Mouse (Mus musculus): Measurements from ENCODE around the gene Gapdh. TPM values are rescaled to one million over a fixed set of nuclear protein-coding genes. Genes with fewer than 3 reads are reported as not detected.

Gene Gapdh
- polyA plus RNA-seq, 1 experiment, result 3,321 TPM

DNA sequence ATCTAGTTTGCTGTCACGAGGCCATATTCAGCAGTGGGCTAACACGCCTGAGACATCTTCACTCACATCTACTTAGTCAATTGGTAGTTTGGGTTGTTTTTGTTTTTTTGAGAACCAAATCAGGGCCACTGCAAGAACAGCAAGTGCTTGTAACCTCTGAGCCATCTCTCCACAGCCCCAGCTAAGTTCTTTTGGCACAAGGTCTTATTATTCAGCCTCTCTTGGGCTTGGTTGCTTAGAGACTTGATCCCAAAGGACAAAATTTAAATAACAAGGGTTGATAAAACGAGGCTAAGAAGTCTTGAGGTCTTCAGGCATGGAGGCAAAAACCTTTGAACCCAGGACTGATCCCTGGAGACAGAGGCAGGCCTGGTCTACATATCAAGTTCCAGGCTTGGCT, 30.0 kb upstream of the Gapdh start:
- H3K27ac ChIP-seq (ENCODE audit: insufficient read depth, low read depth, low read length), result no peak overlapping the region
- TF ChIP-seq CTCF (IDR thresholded peaks at IDR 0.05; ENCODE audit: extremely low read depth, insufficient read length, insufficient replicate concordance, low read depth, low read length) (no peak), POLR2A (IDR thresholded peaks at IDR 0.05; ENCODE audit: low read depth, low read length) (no peak)
- no peak overlapping the region for H3K4me3 ChIP-seq (ENCODE audit: low read depth, low read length)
- WGBS, result 79% methylated on average over 3 of the region's 3 CpGs
- H3K36me3 ChIP-seq (ENCODE audit: control insufficient read depth, insufficient read depth, low read length), result peaks cover 11% of the 10 kb centered on the region
- no peaks in the 10 kb centered on the region for H3K27me3 ChIP-seq (ENCODE audit: control insufficient read depth, insufficient read depth, low read length)
- H3K4me1 ChIP-seq (ENCODE audit: control insufficient read depth, insufficient read depth, insufficient read length, low read length), result peaks cover 3% of the 10 kb centered on the region; the same call in 1 of the 2 replicates

DNA sequence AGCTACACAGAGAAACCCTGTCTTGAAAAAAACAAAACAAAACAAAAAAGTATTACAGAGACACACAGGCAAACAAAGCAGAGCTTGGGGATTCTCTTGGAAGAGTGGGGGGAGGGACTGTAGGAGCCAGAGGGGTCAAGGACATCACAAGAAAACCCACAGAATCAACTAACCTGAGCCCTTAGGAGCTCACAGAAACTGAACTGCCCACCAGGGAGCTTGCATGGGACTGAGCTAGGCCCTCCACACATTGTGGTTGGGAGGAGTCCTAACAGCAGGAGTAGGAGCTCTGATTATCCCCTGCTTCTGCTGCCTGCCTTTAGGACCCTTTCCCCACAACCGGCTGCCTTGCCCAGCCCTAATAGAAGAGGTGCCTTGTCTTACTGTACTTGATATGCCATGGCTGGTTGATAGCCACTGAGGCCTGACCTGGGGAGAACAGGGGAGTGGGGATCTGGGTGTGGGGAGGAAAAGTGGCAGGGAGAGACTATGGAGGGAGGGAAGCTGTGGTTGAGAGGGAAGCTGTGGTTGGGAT, 29.3 kb upstream of the Gapdh start:
- no peaks in the 10 kb centered on the region for H3K27me3 ChIP-seq (ENCODE audit: control insufficient read depth, insufficient read depth, low read length)
- 75% methylated on average over 1 of the region's 1 CpGs for WGBS
- no peak overlapping the region for H3K27ac ChIP-seq (ENCODE audit: insufficient read depth, low read depth, low read length)
- H3K4me1 ChIP-seq (ENCODE audit: control insufficient read depth, insufficient read depth, insufficient read length, low read length), result peaks cover 3% of the 10 kb centered on the region; the same call in 1 of the 2 replicates
- no peak overlapping the region for H3K4me3 ChIP-seq (ENCODE audit: low read depth, low read length)
- peaks cover 11% of the 10 kb centered on the region for H3K36me3 ChIP-seq (ENCODE audit: control insufficient read depth, insufficient read depth, low read length)
- TF ChIP-seq CTCF (IDR thresholded peaks at IDR 0.05; ENCODE audit: extremely low read depth, insufficient read length, insufficient replicate concordance, low read depth, low read length) (no peak), POLR2A (IDR thresholded peaks at IDR 0.05; ENCODE audit: low read depth, low read length) (no peak)

DNA sequence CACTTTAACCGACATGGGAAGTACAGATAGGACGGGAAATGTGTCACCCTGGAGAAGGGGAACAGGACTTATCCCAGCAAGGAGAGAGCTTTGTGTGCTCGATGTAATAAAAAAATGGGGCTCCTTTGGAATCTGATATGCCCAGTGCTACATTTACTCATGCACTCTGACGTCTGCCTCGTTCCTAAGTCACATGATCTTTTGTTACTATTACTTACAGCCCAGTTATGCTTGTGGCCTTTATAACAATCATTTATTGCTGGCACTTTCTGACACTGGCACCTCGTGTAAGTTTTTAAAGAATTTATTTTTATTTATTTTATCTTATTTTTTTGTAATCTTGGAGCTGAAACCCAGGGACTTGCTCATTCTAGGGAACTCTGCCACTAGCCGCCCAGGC, 27.1 kb upstream of the Gapdh start:
- no peak overlapping the region for H3K4me3 ChIP-seq (ENCODE audit: low read depth, low read length)
- H3K27ac ChIP-seq (ENCODE audit: insufficient read depth, low read depth, low read length), result no peak overlapping the region
- peaks cover 3% of the 10 kb centered on the region; the same call in 1 of the 2 replicates for H3K4me1 ChIP-seq (ENCODE audit: control insufficient read depth, insufficient read depth, insufficient read length, low read length)
- WGBS, result 28% methylated on average over 7 of the region's 7 CpGs
- H3K27me3 ChIP-seq (ENCODE audit: control insufficient read depth, insufficient read depth, low read length), result no peaks in the 10 kb centered on the region
- H3K36me3 ChIP-seq (ENCODE audit: control insufficient read depth, insufficient read depth, low read length), result peaks cover 11% of the 10 kb centered on the region
- TF ChIP-seq POLR2A (IDR thresholded peaks at IDR 0.05; ENCODE audit: low read depth, low read length) (no peak), CTCF (IDR thresholded peaks at IDR 0.05; ENCODE audit: extremely low read depth, insufficient read length, insufficient replicate concordance, low read depth, low read length) (no peak)

DNA sequence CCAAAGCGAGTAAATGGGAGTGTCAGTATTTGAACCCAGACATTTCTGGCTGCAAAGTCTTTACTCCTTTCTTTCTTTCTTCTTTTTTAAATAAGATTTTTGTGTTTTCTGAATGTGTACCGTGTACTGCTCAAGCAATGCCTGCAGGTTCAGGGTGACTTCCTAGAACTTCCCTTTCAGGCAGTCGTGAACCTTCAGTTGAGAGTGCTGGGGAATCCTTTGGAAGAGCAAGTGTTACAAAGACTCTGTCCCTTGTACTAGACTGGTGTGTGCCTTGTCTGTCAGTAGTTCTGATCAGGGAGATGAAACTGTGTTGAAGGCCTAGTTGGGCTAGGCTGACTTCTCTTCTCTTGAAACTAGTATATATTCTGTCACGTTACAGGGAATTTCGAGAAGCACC, 26.6 kb upstream of the Gapdh start:
- Histone ChIP-seq H3K27me3 (ENCODE audit: control insufficient read depth, insufficient read depth, low read length) (no peaks in the 10 kb centered on the region), H3K27ac (ENCODE audit: insufficient read depth, low read depth, low read length) (peak overlapping the region; percentile 99), H3K36me3 (ENCODE audit: control insufficient read depth, insufficient read depth, low read length) (peaks cover 11% of the 10 kb centered on the region), H3K4me3 (ENCODE audit: low read depth, low read length) (peak overlapping the region; percentile 94), H3K4me1 (ENCODE audit: control insufficient read depth, insufficient read depth, insufficient read length, low read length) (peaks cover 3% of the 10 kb centered on the region; the same call in 1 of the 2 replicates)
- TF ChIP-seq POLR2A (IDR thresholded peaks at IDR 0.05; ENCODE audit: low read depth, low read length), result no peak
- no peak for TF ChIP-seq CTCF (IDR thresholded peaks at IDR 0.05; ENCODE audit: extremely low read depth, insufficient read length, insufficient replicate concordance, low read depth, low read length)
- WGBS, result 18% methylated on average over 5 of the region's 5 CpGs

DNA sequence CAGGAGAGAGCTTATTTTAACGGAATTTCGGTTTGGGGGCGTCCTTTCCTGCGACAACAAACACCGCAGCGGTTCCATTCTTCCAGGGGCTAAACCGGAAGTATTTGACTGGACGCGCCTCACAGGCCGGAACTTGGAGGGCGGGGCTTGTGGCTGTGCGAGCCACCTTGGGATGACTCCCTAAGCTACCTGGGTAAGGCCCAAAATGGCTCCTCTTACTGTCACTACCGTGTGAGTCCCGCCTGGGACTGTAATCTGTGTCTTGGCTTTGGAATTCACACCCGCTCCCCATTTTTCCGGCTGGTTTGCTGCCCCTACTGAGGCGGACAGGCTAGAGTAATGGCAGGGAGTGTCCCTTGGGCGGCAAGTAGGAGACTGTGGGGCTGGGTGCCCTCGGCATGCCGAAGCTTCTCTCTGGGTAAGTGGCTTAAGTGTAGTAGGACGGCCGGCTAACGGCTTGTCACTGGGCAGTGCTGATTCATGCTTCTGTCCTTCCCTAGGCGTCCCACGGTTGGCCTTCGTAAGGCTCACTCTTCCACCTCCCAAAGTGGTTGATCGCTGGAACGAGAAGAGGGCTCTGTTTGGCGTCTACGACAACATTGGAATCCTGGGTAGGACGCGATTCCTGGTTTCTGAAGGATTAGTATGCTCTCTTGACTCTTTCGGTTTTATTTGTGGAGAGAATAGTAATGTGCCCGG, 25.9 kb upstream of the Gapdh start:
- Histone ChIP-seq H3K4me3 (ENCODE audit: low read depth, low read length) (peak overlapping the region; percentile 94), H3K36me3 (ENCODE audit: control insufficient read depth, insufficient read depth, low read length) (peaks cover 15% of the 10 kb centered on the region), H3K4me1 (ENCODE audit: control insufficient read depth, insufficient read depth, insufficient read length, low read length) (peaks cover 3% of the 10 kb centered on the region; the same call in 1 of the 2 replicates), H3K27ac (ENCODE audit: insufficient read depth, low read depth, low read length) (peak overlapping the region; percentile 99), H3K27me3 (ENCODE audit: control insufficient read depth, insufficient read depth, low read length) (no peaks in the 10 kb centered on the region)
- under 1% methylated on average over 34 of the region's 34 CpGs for WGBS
- TF ChIP-seq CTCF (IDR thresholded peaks at IDR 0.05; ENCODE audit: extremely low read depth, insufficient read length, insufficient replicate concordance, low read depth, low read length) (no peak), POLR2A (IDR thresholded peaks at IDR 0.05; ENCODE audit: low read depth, low read length) (peak; percentile 29; the same call in 1 of the 2 replicates)

DNA sequence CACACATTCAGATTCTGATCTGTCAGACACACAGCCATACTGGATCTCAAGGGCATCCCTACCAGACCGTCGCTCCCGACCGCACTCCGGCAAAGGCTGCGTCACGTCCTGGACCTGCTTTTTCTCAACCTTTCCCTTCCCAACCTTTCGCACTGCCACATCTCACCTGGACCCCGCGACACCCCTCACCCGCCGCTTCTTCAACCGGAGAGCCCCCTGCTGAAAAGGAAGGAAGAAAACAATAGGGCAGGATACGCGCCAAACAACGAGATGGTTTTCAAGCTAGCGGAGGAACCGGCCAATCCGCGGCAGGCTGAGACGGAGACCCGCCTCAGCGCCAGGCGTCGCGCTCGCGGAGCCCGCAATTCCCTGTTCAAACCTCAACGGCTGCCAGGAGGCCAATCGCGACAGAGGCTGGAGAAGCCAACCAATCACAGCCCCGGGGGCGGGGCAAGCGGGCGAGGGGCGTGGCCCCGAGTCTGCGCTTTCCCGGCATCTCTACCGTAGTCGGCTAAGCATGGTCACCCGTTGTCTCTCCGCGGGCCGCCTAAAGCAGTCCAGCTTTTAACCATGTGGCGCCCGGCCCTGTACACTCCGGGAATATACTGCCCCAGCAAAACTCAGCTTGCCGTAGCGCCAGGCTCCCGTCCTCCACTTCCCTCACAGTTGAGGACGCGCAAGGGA, 25.2 kb upstream of the Gapdh start, which contains the start of the genes Ncapd2 and Mrpl51:
Gene Ncapd2 (minus strand): TSS at position 370 of the 684 bp plus-strand sequence.
Gene Mrpl51 (plus strand): TSS at position 470 of the 684 bp plus-strand sequence.
- Histone ChIP-seq H3K27me3 (ENCODE audit: control insufficient read depth, insufficient read depth, low read length) (no peaks in the 10 kb centered on the region), H3K27ac (ENCODE audit: insufficient read depth, low read depth, low read length) (peak within 1 kb of the TSS; percentile 99), H3K4me3 (ENCODE audit: low read depth, low read length) (peak within 1 kb of the TSS; percentile 94), H3K36me3 (ENCODE audit: control insufficient read depth, insufficient read depth, low read length) (peaks cover 22% of the 10 kb centered on the region), H3K4me1 (ENCODE audit: control insufficient read depth, insufficient read depth, insufficient read length, low read length) (peaks cover 3% of the 10 kb centered on the region; the same call in 1 of the 2 replicates)
- WGBS, result under 1% methylated on average over 54 of the region's 54 CpGs
- TF ChIP-seq CTCF (IDR thresholded peaks at IDR 0.05; ENCODE audit: extremely low read depth, insufficient read length, insufficient replicate concordance, low read depth, low read length) (no peak), POLR2A (IDR thresholded peaks at IDR 0.05; ENCODE audit: low read depth, low read length) (no peak)

DNA sequence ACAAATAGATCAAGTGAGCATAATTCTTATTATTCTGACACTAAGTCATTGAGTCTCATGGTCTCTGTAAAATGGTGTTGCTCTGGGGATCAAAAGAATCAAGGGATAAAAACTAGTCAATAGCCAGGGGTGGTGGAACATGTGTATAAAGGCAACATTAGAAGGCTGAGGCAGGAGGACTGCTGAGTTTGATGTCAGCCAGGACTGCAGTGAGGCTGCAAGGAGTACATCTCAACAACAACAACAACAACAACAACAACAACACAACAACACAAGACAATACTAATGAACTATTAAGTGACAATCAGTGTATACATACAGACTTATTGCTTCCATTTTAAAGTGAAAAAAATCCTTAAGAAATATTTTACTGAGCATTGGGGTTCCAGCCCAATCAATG, 24.5 kb upstream of the Gapdh start:
- peaks cover 27% of the 10 kb centered on the region for H3K36me3 ChIP-seq (ENCODE audit: control insufficient read depth, insufficient read depth, low read length)
- peak overlapping the region; percentile 19; the same call in 1 of the 2 replicates for H3K27ac ChIP-seq (ENCODE audit: insufficient read depth, low read depth, low read length)
- H3K4me1 ChIP-seq (ENCODE audit: control insufficient read depth, insufficient read depth, insufficient read length, low read length), result peaks cover 3% of the 10 kb centered on the region; the same call in 1 of the 2 replicates
- H3K4me3 ChIP-seq (ENCODE audit: low read depth, low read length), result no peak overlapping the region; the same call in 1 of the 2 replicates
- H3K27me3 ChIP-seq (ENCODE audit: control insufficient read depth, insufficient read depth, low read length), result no peaks in the 10 kb centered on the region
- TF ChIP-seq CTCF (IDR thresholded peaks at IDR 0.05; ENCODE audit: extremely low read depth, insufficient read length, insufficient replicate concordance, low read depth, low read length) (no peak), POLR2A (IDR thresholded peaks at IDR 0.05; ENCODE audit: low read depth, low read length) (no peak)

Data from small intestine, adult 2 months (tissue).